Mouse (Mus musculus): ENCODE results near the gene Crebl2. TPM values are rescaled to one million over a fixed set of nuclear protein-coding genes. Genes with fewer than 3 reads are reported as not detected.

Gene Crebl2
- 14.0 TPM for polyA plus RNA-seq (2017; shearing (Covaris generic))

DNA sequence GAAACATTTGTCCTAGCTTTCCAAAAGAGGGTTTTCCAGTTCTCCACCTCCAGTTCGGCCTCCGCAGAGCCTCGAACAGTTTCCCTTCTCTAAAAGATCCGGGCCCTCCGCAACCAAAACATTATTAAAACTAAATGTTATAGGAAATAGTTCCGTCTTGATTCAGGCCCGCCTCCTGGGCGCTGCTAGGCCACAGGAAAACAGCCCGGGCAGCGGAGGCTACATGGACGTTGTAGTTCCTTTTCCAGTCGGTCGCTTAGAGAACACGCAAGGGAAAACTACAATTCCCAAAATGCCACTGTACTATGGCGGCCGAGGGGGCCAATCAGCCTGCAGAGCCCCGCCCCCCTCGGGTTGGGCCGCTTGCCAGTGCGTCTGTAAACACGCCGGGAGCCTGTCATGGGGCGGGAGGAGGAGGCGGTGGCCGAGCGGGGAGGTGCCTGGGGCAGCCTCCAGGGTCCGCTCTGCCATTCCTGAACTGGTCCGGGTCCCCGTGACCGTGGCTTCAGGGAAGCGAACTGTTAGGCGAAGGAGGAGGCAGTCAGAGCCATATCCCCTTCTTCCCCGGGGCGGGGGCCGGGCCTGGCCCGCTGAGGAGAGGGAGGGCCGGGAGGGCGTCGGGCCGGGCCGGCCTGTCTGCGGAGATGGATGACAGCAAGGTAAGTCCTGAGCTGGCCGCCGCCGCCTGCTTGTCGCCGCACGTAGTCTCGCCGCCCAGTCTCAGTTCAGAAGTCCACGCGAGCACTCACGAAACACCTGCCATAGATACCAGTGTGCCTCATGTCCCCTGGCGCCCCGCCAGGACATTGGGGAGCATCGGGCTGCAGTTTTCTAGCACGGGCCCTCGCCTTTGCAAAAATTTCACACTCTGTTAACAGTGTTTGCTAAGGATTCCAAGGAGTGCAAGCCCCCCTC, at the start of gene Crebl2:
TSS of gene Crebl2 (plus strand) at position 369 of the 915 bp plus-strand sequence.

DNA sequence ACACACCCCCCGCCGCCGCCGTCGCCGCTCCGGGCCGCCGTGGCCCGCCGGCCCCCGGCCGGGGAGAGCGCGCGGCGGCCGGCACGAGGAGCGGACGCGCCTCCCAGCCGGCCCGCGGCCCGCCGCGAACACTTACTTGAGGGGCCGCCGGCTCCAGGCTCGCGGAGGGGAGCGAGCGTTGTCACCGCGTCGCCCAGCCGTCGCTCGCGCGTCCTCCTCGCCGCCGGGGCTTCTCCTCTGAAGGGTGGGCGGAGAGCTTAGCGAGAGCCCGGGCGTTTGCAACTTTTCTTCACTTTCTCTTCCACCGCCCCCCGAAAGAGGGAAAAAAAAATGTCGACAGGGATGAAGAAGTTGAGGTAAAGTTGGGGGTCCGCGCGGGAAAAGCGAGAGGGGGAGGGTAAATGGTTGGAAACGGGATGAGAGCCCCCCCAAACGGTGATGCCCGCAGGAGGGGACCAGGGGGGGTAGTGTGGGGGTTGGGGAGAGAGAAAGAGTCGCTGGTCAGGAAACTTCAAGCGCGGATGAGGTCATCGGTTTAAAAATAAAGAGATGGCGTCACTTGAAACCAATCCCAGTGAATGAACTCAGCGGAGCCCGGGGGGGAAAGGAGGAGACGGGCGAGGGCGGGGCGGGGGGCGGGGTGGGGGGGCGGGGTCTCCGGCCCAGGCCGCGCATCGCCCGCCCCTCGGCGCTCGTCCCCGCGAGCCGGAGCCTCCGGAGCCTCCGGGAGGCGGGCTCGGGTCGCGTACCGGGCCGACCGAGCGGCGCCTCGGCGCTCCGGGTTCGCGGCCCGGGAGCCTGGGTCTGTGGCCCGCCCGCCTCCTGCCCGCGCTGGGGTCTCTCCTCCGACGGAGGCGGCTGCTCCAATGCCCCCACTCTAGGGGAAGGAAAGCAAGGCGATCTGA, 37.6 kb upstream of the Crebl2 start, which contains the start of gene Dusp16:
TSS of gene Dusp16 (minus strand) at position 485 of the 905 bp plus-strand sequence.

DNA sequence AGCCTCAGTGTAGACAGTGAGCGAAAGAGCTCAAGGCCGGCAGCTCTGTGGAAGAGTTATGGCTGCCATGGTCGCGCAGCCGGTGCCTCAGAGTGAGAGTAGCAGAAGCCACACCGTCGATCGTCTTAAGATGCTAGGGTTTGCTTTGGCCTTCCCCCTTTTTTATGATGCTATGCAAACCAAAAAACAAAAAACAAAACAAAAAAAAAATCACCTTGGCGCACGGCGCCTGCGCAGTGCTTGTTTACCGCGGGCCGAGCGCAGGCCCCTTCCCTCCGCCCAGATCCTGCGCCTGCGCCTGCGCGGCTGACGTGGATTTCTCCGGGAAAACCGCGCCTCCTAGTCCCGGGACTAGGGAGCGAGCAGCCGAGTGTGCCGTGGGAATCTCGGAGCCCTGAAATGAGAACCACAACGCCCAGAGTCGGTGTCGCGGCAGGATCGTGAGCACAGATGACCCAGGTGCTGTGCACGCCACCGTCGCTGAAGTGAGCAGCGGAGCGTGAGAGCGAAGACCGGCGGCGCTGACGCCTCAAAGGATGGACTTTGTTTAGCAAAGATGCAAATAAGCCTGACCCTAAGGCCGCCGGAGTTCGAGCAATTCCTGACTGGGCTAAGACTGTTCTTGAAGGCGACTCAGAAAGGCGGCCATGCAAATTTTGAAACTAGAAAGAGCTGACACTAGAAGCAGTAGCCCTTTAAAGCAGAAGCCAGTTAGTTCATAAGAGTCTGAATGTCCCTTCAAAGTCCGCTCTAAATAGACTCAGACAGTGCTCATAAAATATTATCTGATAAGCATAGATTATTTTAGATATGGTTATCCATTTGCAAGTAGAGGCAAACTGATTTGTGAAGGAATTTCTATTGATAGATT, 68.4 kb downstream of the Crebl2 start, which contains the start of gene Gpr19:
TSS of gene Gpr19 (minus strand) at position 484 of the 871 bp plus-strand sequence.

Other genes starting within 250 kb of the Crebl2 start
- 1.6 TPM for gene Mansc1, start 197.7 kb upstream of the Crebl2 start, polyA plus RNA-seq (2017; shearing (Covaris generic))
- 21.7 TPM for gene Borcs5, start 190.6 kb upstream of the Crebl2 start, polyA plus RNA-seq (2017; shearing (Covaris generic))
- 6.6 TPM for gene Dusp16, start 37.5 kb upstream of the Crebl2 start, polyA plus RNA-seq (2017; shearing (Covaris generic))
- 7.9 TPM for gene Gpr19, start 68.4 kb downstream of the Crebl2 start, polyA plus RNA-seq (2017; shearing (Covaris generic))
- gene Cdkn1b, start 90.2 kb downstream of the Crebl2 start, polyA plus RNA-seq (2017; shearing (Covaris generic)), result 77.3 TPM
- not detected for gene Apold1, start 151.6 kb downstream of the Crebl2 start, polyA plus RNA-seq (2017; shearing (Covaris generic))
- gene Ddx47, start 181.5 kb downstream of the Crebl2 start, polyA plus RNA-seq (2017; shearing (Covaris generic)), result 162 TPM
- gene Gprc5a, start 235.5 kb downstream of the Crebl2 start, polyA plus RNA-seq (2017; shearing (Covaris generic)), result 1.3 TPM